Mouse (Mus musculus) small intestine, adult 2 months (tissue): ENCODE results near the gene Tbx6. TPM values are rescaled to one million over a fixed set of nuclear protein-coding genes. Genes with fewer than 3 reads are reported as not detected.

Source experiments
- H3K27ac ChIP-seq: fragments of 200-500 bp; 2 replicates; pipeline ENCODE4 v1.5.1; 2012; ENCODE audit warnings: low read depth, low read length, control low read depth, inconsistent platforms; ENCODE audit not compliant: insufficient read depth
- H3K27me3 ChIP-seq: fragments of 200-500 bp; 2 replicates; pipeline ENCODE4 v1.6.1; 2012; ENCODE audit warnings: mild to moderate bottlenecking, moderate library complexity, low read length, inconsistent platforms; ENCODE audit not compliant: control insufficient read depth, insufficient read depth
- H3K36me3 ChIP-seq: fragments of 200-500 bp; 2 replicates; pipeline ENCODE4 v1.6.1; 2012; ENCODE audit warnings: mild to moderate bottlenecking, low read length, control low read depth, inconsistent platforms; ENCODE audit not compliant: control insufficient read depth, insufficient read depth
- H3K4me1 ChIP-seq: fragments of 200-500 bp; 2 replicates; pipeline ENCODE4 v1.6.1; 2012; ENCODE audit warnings: low read length, inconsistent platforms, mixed read lengths; ENCODE audit not compliant: control insufficient read depth, insufficient read depth, insufficient read length
- H3K4me3 ChIP-seq: fragments of 200-500 bp; 2 replicates; pipeline ENCODE4 v1.5.1; 2012; ENCODE audit warnings: low read depth, mild to moderate bottlenecking, control low read depth, inconsistent platforms, low read length, moderate library complexity
- CTCF ChIP-seq: fragments of 200-500 bp; IDR thresholded peaks from 2 replicates; pipeline ENCODE4 v1.5.1; 2012; ENCODE audit warnings: low read depth, mild to moderate bottlenecking, control low read depth, inconsistent platforms, low read length, moderate library complexity, mixed read lengths; ENCODE audit not compliant: insufficient replicate concordance, insufficient read length; ENCODE audit errors: extremely low read depth
- POLR2A ChIP-seq: fragments of 200-500 bp; IDR thresholded peaks from 2 replicates; pipeline ENCODE4 v1.6.1; 2012; ENCODE audit warnings: low read depth, mild to moderate bottlenecking, control low read depth, inconsistent platforms, low read length, moderate library complexity
- WGBS: fragments of 180-500 bp; shearing (Covaris S2); methylation state at CpG from one replicate; pipeline ENCODE4 v1.1.7; 2018; 5-methylcytosine and 5-hydroxymethylcytosine counted together
- polyA plus RNA-seq: library from polyadenylated mRNA; depleted of rRNA; stranded (reverse); fragments of >200 nt; gene quantifications from 2 replicates; pipeline ENCODE4 v1.2.3, GENCODE M21; 2012

Gene Tbx6
- polyA plus RNA-seq, 1 experiment: 2.4 TPM

GRCm38 (mm10) chr7:126796350-126796932 lies 15.2 kb downstream of the Tbx6 start:
- Histone ChIP-seq H3K36me3 (peaks cover 26% of the 10 kb centered on the region), H3K27ac (no peak overlapping the region), H3K4me3 (no peak overlapping the region), H3K4me1 (peaks cover 14% of the 10 kb centered on the region), H3K27me3 (no peaks in the 10 kb centered on the region)
- 66% methylated on average over 8 of the region's 8 CpGs for WGBS
- TF ChIP-seq CTCF (0 out of 2 replicates have a peak, but pooled peaks have one; percentile 5), POLR2A (no peak)

GRCm38 (mm10) chr7:126797411-126798126 lies 16.3 kb downstream of the Tbx6 start, which contains the start of gene Fam57b:
Gene Fam57b (plus strand): TSS chr7:126797668.
- H3K36me3 ChIP-seq: peaks cover 26% of the 10 kb centered on the region
- peak within 1 kb of the TSS; percentile 89 for H3K27ac ChIP-seq
- peak within 1 kb of the TSS; percentile 75 for H3K4me3 ChIP-seq
- WGBS: 12% methylated on average over 21 of the region's 21 CpGs
- no peak; the same call in 1 of the 2 replicates for TF ChIP-seq POLR2A
- TF ChIP-seq CTCF: no peak
- H3K27me3 ChIP-seq: no peaks in the 10 kb centered on the region
- H3K4me1 ChIP-seq: peaks cover 14% of the 10 kb centered on the region

- peak overlapping the region; percentile 75 for H3K4me3 ChIP-seq
- TF ChIP-seq POLR2A: no peak
- TF ChIP-seq CTCF: no peak
- H3K4me1 ChIP-seq: peaks cover 14% of the 10 kb centered on the region
- H3K36me3 ChIP-seq: peaks cover 26% of the 10 kb centered on the region
- H3K27me3 ChIP-seq: no peaks in the 10 kb centered on the region
- H3K27ac ChIP-seq: peak overlapping the region; percentile 89
- under 1% methylated on average over 40 of the region's 40 CpGs for WGBS
Observed at GRCm38 (mm10) chr7:126798127-126799049, 17.1 kb downstream of the Tbx6 start.

- WGBS: under 1% methylated on average over 36 of the region's 36 CpGs
Observed at GRCm38 (mm10) chr7:126799050-126799467, 17.8 kb downstream of the Tbx6 start.

GRCm38 (mm10) chr7:126799468-126800268 lies 18.4 kb downstream of the Tbx6 start:
- peaks cover 14% of the 10 kb centered on the region for H3K4me1 ChIP-seq
- peak overlapping the region; percentile 98 for H3K27ac ChIP-seq
- peak overlapping the region; percentile 75 for H3K4me3 ChIP-seq
- TF ChIP-seq POLR2A (peak; percentile 41), CTCF (no peak)
- no peaks in the 10 kb centered on the region for H3K27me3 ChIP-seq
- WGBS: 13% methylated on average over 38 of the region's 38 CpGs
- peaks cover 24% of the 10 kb centered on the region for H3K36me3 ChIP-seq

More at GRCm38 (mm10) chr7:126799050-126799467, 17.8 kb downstream of the Tbx6 start:
- TF ChIP-seq POLR2A: peak; percentile 88
- no peak for TF ChIP-seq CTCF
- Histone ChIP-seq H3K4me1 (peaks cover 14% of the 10 kb centered on the region), H3K36me3 (peaks cover 26% of the 10 kb centered on the region), H3K4me3 (peak overlapping the region; percentile 75), H3K27ac (peak overlapping the region; percentile 98), H3K27me3 (no peaks in the 10 kb centered on the region)

- peak overlapping the region; percentile 98 for H3K27ac ChIP-seq
- 81% methylated on average over 5 of the region's 5 CpGs for WGBS
- no peaks in the 10 kb centered on the region for H3K27me3 ChIP-seq
- H3K4me1 ChIP-seq: peaks cover 14% of the 10 kb centered on the region
- TF ChIP-seq POLR2A (no peak), CTCF (no peak)
- peak overlapping the region; percentile 75 for H3K4me3 ChIP-seq
- H3K36me3 ChIP-seq: peaks cover 18% of the 10 kb centered on the region
Observed at GRCm38 (mm10) chr7:126800269-126801056, 19.2 kb downstream of the Tbx6 start.
